Mouse (Mus musculus) adrenal gland, adult 18-20 months (tissue): ENCODE data around the gene Lrp1. TPM values are rescaled to one million over a fixed set of nuclear protein-coding genes. Genes with fewer than 3 reads are reported as not detected.
"Not testable (repeated sequence)": the region's sequence is repeated elsewhere in the genome, so short reads cannot be mapped to it uniquely, and the experiment has no call there.

ENCODE experiments used
- DNase-seq, 2 experiments: peaks; one replicate each; pipeline ENCODE4 v3.0.0; 2021 to 2022; ENCODE audit warnings: low spot score in 2 of 2
- long read RNA-seq, 2 experiments: library from polyadenylated mRNA; stranded (forward); transcript quantifications; one replicate each; pipeline ENCODE4 v2.0.0; 2021
- total RNA-seq, 2 experiments: library from RNA; stranded (reverse); gene quantifications; 1 replicate in 1 of 2; 2 replicates in 1 of 2; pipeline ENCODE4 v1.2.3; 2021

Lrp1 gene
- total RNA-seq: 100 to 1,000 TPM; 145 to 148 TPM
- long read RNA-seq, experiment 1, partial matches to known transcripts: 12 of 14 reads
- long read RNA-seq, experiment 1, other reads (novel, unspliced or antisense): 2 of 14 reads
- long read RNA-seq, experiment 2, partial matches to known transcripts: 12 of 20 reads
- long read RNA-seq, experiment 2, other reads (novel, unspliced or antisense): 4 of 20 reads

GRCm38 (mm10) chr10:127620406-127621190 is at the start of gene Lrp1:
Gene Lrp1 (minus strand): TSS chr10:127621148.
- DNase-seq: peak in 1 of 2 experiments; percentile 40

- no peak for DNase-seq
Measured at GRCm38 (mm10) chr10:127670185-127670584, 49.2 kb upstream of the Lrp1 start.

- DNase-seq: no peak
Measured at GRCm38 (mm10) chr10:127669170-127669569, 48.2 kb upstream of the Lrp1 start.

- peak; percentile 73 to 81 for DNase-seq
Measured at GRCm38 (mm10) chr10:127668093-127669050, 47.4 kb upstream of the Lrp1 start, which contains the start of gene Nab2. Gene Nab2 (minus strand): TSS chr10:127668568.

- DNase-seq: peak; percentile 81 to 83
Measured at GRCm38 (mm10) chr10:127667269-127668092, 46.5 kb upstream of the Lrp1 start.

- peak; percentile 88 to 89 for DNase-seq
Measured at GRCm38 (mm10) chr10:127666501-127667268, 45.7 kb upstream of the Lrp1 start, which contains the start of gene Nemp1. Gene Nemp1 (plus strand): TSS chr10:127666901.

- no peak for DNase-seq
Measured at GRCm38 (mm10) chr10:127665366-127666181, 44.6 kb upstream of the Lrp1 start.

GRCm38 (mm10) chr10:127664891-127665290 is 43.9 kb upstream of the Lrp1 start:
- no peak for DNase-seq

GRCm38 (mm10) chr10:127664166-127664565 is 43.2 kb upstream of the Lrp1 start:
- no peak for DNase-seq

- no peak for DNase-seq
Measured at GRCm38 (mm10) chr10:127663590-127663989, 42.6 kb upstream of the Lrp1 start.

GRCm38 (mm10) chr10:127662666-127663253 is 41.8 kb upstream of the Lrp1 start:
- peak in 1 of 2 experiments; percentile 43 for DNase-seq

GRCm38 (mm10) chr10:127661915-127662663 is 41.1 kb upstream of the Lrp1 start:
- peak; percentile 68 to 71 for DNase-seq

GRCm38 (mm10) chr10:127661291-127661914 is 40.5 kb upstream of the Lrp1 start:
- DNase-seq: no peak

GRCm38 (mm10) chr10:127659551-127659950 is 38.6 kb upstream of the Lrp1 start:
- DNase-seq: no peak

GRCm38 (mm10) chr10:127658076-127658475 is 37.1 kb upstream of the Lrp1 start:
- DNase-seq: no peak

GRCm38 (mm10) chr10:127657617-127658016 is 36.7 kb upstream of the Lrp1 start:
- DNase-seq: not testable (repeated sequence)

- no peak for DNase-seq
Measured at GRCm38 (mm10) chr10:127654970-127655579, 34.1 kb upstream of the Lrp1 start.
